Mouse (Mus musculus) left cerebral cortex, adult 2 months (tissue): Measurements from ENCODE around the gene Tspo. TPM values are rescaled to one million over a fixed set of nuclear protein-coding genes. Genes with fewer than 3 reads are reported as not detected.
A peak's percentile ranks its signal among the peaks of the same experiment; 100 is the strongest.

ENCODE experiments used
- DNase-seq, 2 experiments: peaks; one replicate each; pipeline ENCODE4 v3.0.0; 2021 to 2022; ENCODE audit warnings: low spot score in 2 of 2, mixed read lengths in 1 of 2; ENCODE audit errors: extremely low spot score in 1 of 2
- H3K27ac ChIP-seq: fragments of 200-600 bp; 2 replicates; pipeline ENCODE4 v1.8.1; 2022
- H3K4me3 ChIP-seq: fragments of 200-600 bp; 2 replicates; pipeline ENCODE4 v1.8.1; 2022
- CTCF ChIP-seq: fragments of 200-600 bp; IDR thresholded peaks from 2 replicates; pipeline ENCODE4 v1.8.1; 2022; ENCODE audit warnings: antibody characterized with exemption, mild to moderate bottlenecking, moderate library complexity
- intact Hi-C: fragments of 180-260 bp; cut with DNase I; formaldehyde crosslinking; loops from one replicate; pipeline ENCODE4 v1.15.1; 2025
- microRNA-seq, 2 experiments: library from miRNA; unstranded; fragments of <30 nt; microRNA quantifications; one replicate each; pipeline ENCODE4 v1.2.0; 2021
- total RNA-seq, 2 experiments: library from RNA; stranded (reverse); gene quantifications; 2 replicates each; pipeline ENCODE4 v1.2.3; 2021

Gene Tspo
- total RNA-seq, 2 experiments from 2014 or later, result 5.6 to 7.9 TPM

DNA sequence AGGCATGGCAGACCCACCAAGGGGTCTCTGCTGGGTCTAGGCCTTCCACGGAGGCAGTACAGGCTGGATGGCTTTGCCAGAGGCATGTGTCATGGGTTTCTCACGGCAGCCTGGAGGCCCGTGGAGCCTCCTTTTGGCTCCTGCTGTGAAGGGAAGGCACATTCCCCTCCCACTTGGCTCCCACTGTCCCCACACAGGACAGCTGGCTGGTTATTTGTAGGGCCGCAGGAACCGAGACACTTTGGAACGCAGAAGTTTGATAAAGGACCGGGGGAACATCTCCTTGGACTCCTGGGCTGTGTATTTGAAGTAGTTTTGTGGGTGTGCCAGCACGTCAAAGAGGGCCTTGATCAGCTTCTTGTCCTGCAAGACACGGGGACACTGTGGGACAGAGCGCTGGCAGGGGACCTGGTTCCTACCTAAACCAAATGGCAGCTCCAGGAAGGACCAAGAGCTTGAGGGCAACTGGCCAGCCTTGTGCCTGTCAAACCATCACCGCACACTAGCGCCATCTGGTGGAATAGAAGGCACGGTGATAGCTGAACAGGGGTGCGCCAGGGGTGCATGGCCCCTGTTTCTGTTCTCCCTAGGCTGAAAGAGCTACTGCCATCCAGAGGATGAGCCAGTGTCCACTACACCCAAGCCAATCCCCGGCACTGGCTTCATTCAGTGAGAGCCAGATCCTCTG lies 43.9 kb downstream of the Tspo start:
- intact Hi-C loops, result no loop called here
- no peak overlapping the region for H3K27ac ChIP-seq
- DNase-seq, result peak; percentile 47 to 52
- no peak overlapping the region for H3K4me3 ChIP-seq
- peak; percentile 70 for TF ChIP-seq CTCF

DNA sequence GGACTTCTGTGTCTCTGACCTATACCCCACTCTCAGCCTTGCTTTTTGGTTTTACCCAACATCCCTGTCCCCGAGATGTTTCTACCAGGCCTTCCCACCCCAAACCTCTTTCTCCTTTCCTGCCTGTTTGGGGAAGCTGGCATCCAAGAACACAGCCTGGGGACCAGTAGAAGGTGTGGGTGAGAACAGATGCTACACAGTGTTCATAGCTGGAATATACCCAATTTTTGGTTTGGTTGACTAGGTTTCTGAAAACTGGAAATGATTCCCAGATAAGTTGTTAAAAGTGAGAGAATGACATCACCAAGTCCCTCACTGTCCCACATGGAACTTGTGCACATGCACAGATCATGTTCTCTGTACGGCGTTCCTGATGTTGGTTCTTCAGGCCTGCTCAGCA lies 51.9 kb downstream of the Tspo start:
- Histone ChIP-seq H3K4me3 (no peak overlapping the region), H3K27ac (no peak overlapping the region)
- TF ChIP-seq CTCF, result no peak
- intact Hi-C loops, result no loop called here
- DNase-seq, result peak in 1 of 2 experiments; percentile 36

Small RNA genes lying within 50 kb of the gene (microRNA-seq; reads per million reads assigned to microRNA genes)
- 0 reads per million in 2 experiments for gene Gm24575

Other genes with a start within 250 kb of the Tspo start
- 10 to 100 TPM; 19.5 to 21.5 TPM for gene Arfgap3, start 213.3 kb upstream of the Tspo start, total RNA-seq
- 100 to 1,000 TPM in 1 of 2 experiments, 10 to 100 TPM in 1; 97.4 to 102 TPM for gene Pacsin2, start 99.0 kb upstream of the Tspo start, total RNA-seq
- 10 to 100 TPM; 45.5 to 54.9 TPM for gene Ttll1, start 52.7 kb upstream of the Tspo start, total RNA-seq
- gene Bik, start 36.7 kb upstream of the Tspo start, total RNA-seq, result under 1 TPM in 1 of 2 experiments, not detected in 1; 0.70 TPM
- gene Mcat, start 195 bp downstream of the Tspo start, total RNA-seq, result 10 to 100 TPM; 19.0 to 26.9 TPM
- 10 to 100 TPM; 12.4 to 12.6 TPM for gene Ttll12, start 31.6 kb downstream of the Tspo start, total RNA-seq
- 10 to 100 TPM; 72.2 to 74.2 TPM for gene Scube1, start 161.4 kb downstream of the Tspo start, total RNA-seq
- 100 to 1,000 TPM; 201 to 208 TPM for gene Mpped1, start 215.9 kb downstream of the Tspo start, total RNA-seq